Mouse (Mus musculus): Measurements from ENCODE around the gene Smap1. TPM values are rescaled to one million over a fixed set of nuclear protein-coding genes. Genes with fewer than 3 reads are reported as not detected.

Gene Smap1
- polyA plus RNA-seq, 1 experiment from 2014 or later: 44.9 TPM

DNA sequence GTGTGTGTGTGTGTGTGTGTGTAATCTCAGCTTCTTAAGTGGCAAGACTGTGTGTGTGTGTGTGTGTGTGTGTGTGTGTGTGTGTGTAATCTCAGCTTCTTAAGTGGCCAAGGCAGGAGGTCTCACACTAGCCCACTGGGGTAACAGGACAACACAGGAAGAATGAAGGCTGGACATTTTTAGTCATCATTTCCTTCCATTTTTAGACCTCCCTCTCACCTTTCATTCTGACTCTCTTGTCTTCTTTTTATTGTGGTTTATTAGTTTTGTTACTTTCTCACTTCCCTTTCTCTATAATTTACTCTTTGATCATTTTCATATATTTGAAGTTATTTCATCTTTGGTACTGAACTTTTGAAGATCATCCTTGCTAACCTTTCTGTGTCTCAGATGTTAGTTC lies 81.2 kb downstream of the Smap1 start:
- no peak for DNase-seq (ENCODE audit: low spot score)
- H3K4me2 ChIP-seq (replicated peaks; ENCODE audit: low read depth): no peak overlapping the region
- H3K4me1 ChIP-seq (replicated peaks; ENCODE audit: control insufficient read depth, insufficient read depth): no peaks in the 10 kb centered on the region
- no peaks in the 10 kb centered on the region for H3K9me3 ChIP-seq (ENCODE audit: control insufficient read depth, low read length)
- H3K27me3 ChIP-seq (ENCODE audit: control insufficient read depth, insufficient read depth, low read length): no peaks in the 10 kb centered on the region
- H3K36me3 ChIP-seq (ENCODE audit: control insufficient read depth, insufficient read depth, low read length): peaks cover 5% of the 10 kb centered on the region; the same call in 1 of the 2 replicates
- ATAC-seq (ENCODE audit: low FRiP score, low TSS enrichment): no peak
- TF ChIP-seq CTCF (IDR thresholded peaks at IDR 0.05; ENCODE audit: low read depth): no peak
- TF ChIP-seq EP300 (optimal IDR thresholded peaks at IDR 0.05): no peak
- H3K9ac ChIP-seq (ENCODE audit: low read length): no peak overlapping the region
- H3K4me3 ChIP-seq (ENCODE audit: low read depth, low read length): no peak overlapping the region
- H3K27ac ChIP-seq (replicated peaks): no peak overlapping the region

DNA sequence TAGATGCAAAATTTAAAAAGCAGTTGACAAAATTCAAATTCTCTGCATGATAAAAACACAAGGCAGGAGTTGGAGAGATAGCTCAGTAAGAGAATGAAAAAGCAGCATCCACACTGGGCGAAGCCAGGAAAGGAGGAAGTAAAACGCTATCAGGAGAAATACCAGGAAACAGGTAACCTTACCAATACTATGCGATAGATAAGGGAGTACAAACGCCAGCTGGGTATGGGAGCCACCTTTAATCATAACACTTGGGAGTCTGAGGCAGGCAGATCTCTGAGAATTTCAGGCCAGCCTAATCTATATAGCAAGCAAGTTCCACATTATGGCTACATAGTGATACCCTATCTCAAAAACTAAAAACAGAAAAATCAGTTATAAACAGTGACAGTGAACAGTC lies 85.5 kb downstream of the Smap1 start:
- H3K36me3 ChIP-seq (ENCODE audit: control insufficient read depth, insufficient read depth, low read length): no peaks in the 10 kb centered on the region
- no peak for DNase-seq (ENCODE audit: low spot score)
- 76% methylated on average over 4 of the region's 4 CpGs for WGBS
- ATAC-seq (ENCODE audit: low FRiP score, low TSS enrichment): no peak
- H3K4me2 ChIP-seq (replicated peaks; ENCODE audit: low read depth): no peak overlapping the region
- no peak overlapping the region for H3K27ac ChIP-seq (replicated peaks)
- TF ChIP-seq EP300 (optimal IDR thresholded peaks at IDR 0.05): no peak
- no peak for TF ChIP-seq CTCF (IDR thresholded peaks at IDR 0.05; ENCODE audit: low read depth)
- H3K9ac ChIP-seq (ENCODE audit: low read length): no peak overlapping the region
- H3K9me3 ChIP-seq (ENCODE audit: control insufficient read depth, low read length): no peaks in the 10 kb centered on the region
- no peaks in the 10 kb centered on the region for H3K4me1 ChIP-seq (replicated peaks; ENCODE audit: control insufficient read depth, insufficient read depth)
- H3K4me3 ChIP-seq (ENCODE audit: low read depth, low read length): no peak overlapping the region
- no peaks in the 10 kb centered on the region for H3K27me3 ChIP-seq (ENCODE audit: control insufficient read depth, insufficient read depth, low read length)

GRCm38 (mm10) chr1:23834819-23835218 lies 87.3 kb downstream of the Smap1 start:
- no peak overlapping the region for H3K9ac ChIP-seq (ENCODE audit: low read length)
- no peak overlapping the region for H3K4me2 ChIP-seq (replicated peaks; ENCODE audit: low read depth)
- no peaks in the 10 kb centered on the region for H3K9me3 ChIP-seq (ENCODE audit: control insufficient read depth, low read length)
- H3K27ac ChIP-seq (replicated peaks): no peak overlapping the region
- H3K4me1 ChIP-seq (replicated peaks; ENCODE audit: control insufficient read depth, insufficient read depth): no peaks in the 10 kb centered on the region
- 56% methylated on average over 9 of the region's 9 CpGs for WGBS
- ATAC-seq (ENCODE audit: low FRiP score, low TSS enrichment) (no peak), DNase-seq (ENCODE audit: low spot score) (no peak)
- no peaks in the 10 kb centered on the region for H3K36me3 ChIP-seq (ENCODE audit: control insufficient read depth, insufficient read depth, low read length)
- no peak overlapping the region for H3K4me3 ChIP-seq (ENCODE audit: low read depth, low read length)
- H3K27me3 ChIP-seq (ENCODE audit: control insufficient read depth, insufficient read depth, low read length): no peaks in the 10 kb centered on the region
- TF ChIP-seq EP300 (optimal IDR thresholded peaks at IDR 0.05): no peak
- no peak for TF ChIP-seq CTCF (IDR thresholded peaks at IDR 0.05; ENCODE audit: low read depth)

GRCm38 (mm10) chr1:23834246-23834645 lies 87.9 kb downstream of the Smap1 start:
- Histone ChIP-seq H3K4me2 (replicated peaks; ENCODE audit: low read depth) (no peak overlapping the region), H3K9me3 (ENCODE audit: control insufficient read depth, low read length) (no peaks in the 10 kb centered on the region), H3K4me3 (ENCODE audit: low read depth, low read length) (no peak overlapping the region), H3K27me3 (ENCODE audit: control insufficient read depth, insufficient read depth, low read length) (no peaks in the 10 kb centered on the region), H3K4me1 (replicated peaks; ENCODE audit: control insufficient read depth, insufficient read depth) (no peaks in the 10 kb centered on the region), H3K9ac (ENCODE audit: low read length) (no peak overlapping the region), H3K36me3 (ENCODE audit: control insufficient read depth, insufficient read depth, low read length) (no peaks in the 10 kb centered on the region), H3K27ac (replicated peaks) (no peak overlapping the region)
- DNase-seq (ENCODE audit: low spot score): no peak
- WGBS: 76% methylated on average over 7 of the region's 7 CpGs
- no peak for TF ChIP-seq CTCF (IDR thresholded peaks at IDR 0.05; ENCODE audit: low read depth)
- no peak for TF ChIP-seq EP300 (optimal IDR thresholded peaks at IDR 0.05)
- ATAC-seq (ENCODE audit: low FRiP score, low TSS enrichment): no peak

DNA sequence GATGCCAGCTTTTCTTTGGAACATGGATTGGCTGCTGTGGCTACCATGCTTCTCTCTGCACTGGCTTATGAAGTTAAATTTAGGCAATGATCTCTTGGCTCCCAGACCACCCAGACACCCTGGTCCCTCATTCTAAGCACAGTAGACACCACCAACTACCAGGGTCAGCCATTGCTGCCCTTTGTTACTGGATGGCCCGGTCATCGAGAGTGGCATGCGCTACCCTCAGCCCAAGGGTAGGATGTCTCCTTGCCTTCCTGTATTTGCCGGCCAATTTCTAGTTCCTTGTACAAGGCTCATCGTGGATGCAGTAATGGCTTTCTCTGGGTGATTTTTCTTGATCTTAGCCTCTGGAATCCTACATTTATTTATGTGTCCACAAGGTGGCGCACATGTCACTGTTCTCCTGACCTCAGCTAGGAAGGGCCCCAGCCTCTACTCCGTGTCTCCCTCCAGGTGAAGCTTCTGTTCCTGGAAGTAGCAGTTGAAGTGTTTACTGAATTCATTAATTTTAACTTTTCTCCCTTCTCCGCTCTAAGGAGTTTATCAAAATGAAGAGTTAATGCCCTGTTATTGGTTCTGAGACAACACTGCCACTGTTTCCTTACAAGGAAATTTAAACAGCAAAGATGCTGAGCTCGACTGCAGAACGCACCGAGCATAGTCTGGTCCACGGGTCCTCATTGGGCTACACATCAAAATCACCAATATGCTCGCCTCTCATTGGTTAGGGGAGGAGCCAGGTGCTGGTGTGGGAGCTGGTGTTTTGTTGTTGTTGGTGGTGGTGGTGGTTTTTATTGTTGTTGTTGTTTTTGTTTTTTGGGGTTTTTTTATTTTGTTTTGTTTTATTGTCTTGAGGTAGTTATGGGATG lies 95.0 kb downstream of the Smap1 start:
- Histone ChIP-seq H3K27ac (replicated peaks) (no peak overlapping the region), H3K4me3 (ENCODE audit: low read depth, low read length) (no peak overlapping the region), H3K4me2 (replicated peaks; ENCODE audit: low read depth) (no peak overlapping the region), H3K9ac (ENCODE audit: low read length) (no peak overlapping the region), H3K36me3 (ENCODE audit: control insufficient read depth, insufficient read depth, low read length) (no peaks in the 10 kb centered on the region), H3K9me3 (ENCODE audit: control insufficient read depth, low read length) (no peaks in the 10 kb centered on the region), H3K4me1 (replicated peaks; ENCODE audit: control insufficient read depth, insufficient read depth) (no peaks in the 10 kb centered on the region), H3K27me3 (ENCODE audit: control insufficient read depth, insufficient read depth, low read length) (no peaks in the 10 kb centered on the region)
- TF ChIP-seq CTCF (IDR thresholded peaks at IDR 0.05; ENCODE audit: low read depth) (peak; percentile 88), EP300 (optimal IDR thresholded peaks at IDR 0.05) (no peak)
- 28% methylated on average over 13 of the region's 13 CpGs for WGBS
- DNase-seq (ENCODE audit: low spot score) (peak; percentile 51), ATAC-seq (ENCODE audit: low FRiP score, low TSS enrichment) (no peak; the same call in 1 of the 2 replicates)

- Histone ChIP-seq H3K27ac (replicated peaks) (no peak overlapping the region), H3K9me3 (ENCODE audit: control insufficient read depth, low read length) (no peaks in the 10 kb centered on the region), H3K36me3 (ENCODE audit: control insufficient read depth, insufficient read depth, low read length) (no peaks in the 10 kb centered on the region), H3K4me3 (ENCODE audit: low read depth, low read length) (no peak overlapping the region), H3K9ac (ENCODE audit: low read length) (no peak overlapping the region), H3K27me3 (ENCODE audit: control insufficient read depth, insufficient read depth, low read length) (no peaks in the 10 kb centered on the region), H3K4me2 (replicated peaks; ENCODE audit: low read depth) (no peak overlapping the region), H3K4me1 (replicated peaks; ENCODE audit: control insufficient read depth, insufficient read depth) (no peaks in the 10 kb centered on the region)
- 75% methylated on average over 5 of the region's 5 CpGs for WGBS
- TF ChIP-seq CTCF (IDR thresholded peaks at IDR 0.05; ENCODE audit: low read depth) (no peak), EP300 (optimal IDR thresholded peaks at IDR 0.05) (no peak)
- no peak for DNase-seq (ENCODE audit: low spot score)
- ATAC-seq (ENCODE audit: low FRiP score, low TSS enrichment): no peak
Measured at GRCm38 (mm10) chr1:23821615-23822014, 100.5 kb downstream of the Smap1 start.

Data from stomach, postnatal 0 days (tissue).